Mouse (Mus musculus): Measurements from ENCODE around the gene Prorsd1.
"Not testable (repeated sequence)": the region's sequence is repeated elsewhere in the genome, so short reads cannot be mapped to it uniquely, and the experiment has no call there.

Prorsd1 gene

DNA sequence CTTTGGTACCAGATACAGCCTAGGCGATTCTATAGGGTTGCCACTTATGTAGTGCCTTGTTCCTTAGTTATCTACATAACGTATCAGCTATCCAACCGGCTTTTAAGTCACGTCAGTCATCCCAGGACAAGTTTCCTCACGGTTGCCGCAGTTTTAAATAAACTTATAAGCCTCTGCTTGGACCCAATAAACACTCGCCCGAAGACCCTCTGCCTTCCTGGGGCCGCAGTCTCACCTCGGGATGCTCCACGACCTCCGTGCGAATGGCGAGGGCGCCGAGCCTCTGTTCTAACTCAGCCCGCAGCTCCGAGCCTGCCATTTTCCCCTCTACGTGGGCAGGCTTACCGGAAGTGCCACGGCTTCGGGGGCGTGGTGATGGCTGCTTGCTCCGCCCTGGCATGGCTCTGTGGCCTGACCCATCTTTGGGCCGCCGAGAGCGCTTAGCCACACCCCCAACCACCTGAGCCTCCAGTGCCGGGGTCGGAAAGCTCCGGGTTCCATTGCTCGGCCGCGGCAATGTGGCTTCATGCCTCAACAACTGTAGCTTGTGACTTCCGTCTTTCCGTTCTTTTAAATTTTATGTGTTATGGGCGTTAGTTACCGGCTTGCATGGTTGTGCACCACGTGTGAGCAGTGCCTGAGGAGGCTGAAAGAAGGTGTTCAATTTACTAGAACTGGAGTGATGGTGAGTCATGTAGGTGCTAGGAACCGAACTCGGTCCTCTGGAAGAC lies at the start of gene Prorsd1:
Gene Prorsd1 (minus strand): TSS at position 352 of the 731 bp plus-strand sequence.
- peak; percentile 98 for DNase-seq (ENCODE audit: low spot score)

DNA sequence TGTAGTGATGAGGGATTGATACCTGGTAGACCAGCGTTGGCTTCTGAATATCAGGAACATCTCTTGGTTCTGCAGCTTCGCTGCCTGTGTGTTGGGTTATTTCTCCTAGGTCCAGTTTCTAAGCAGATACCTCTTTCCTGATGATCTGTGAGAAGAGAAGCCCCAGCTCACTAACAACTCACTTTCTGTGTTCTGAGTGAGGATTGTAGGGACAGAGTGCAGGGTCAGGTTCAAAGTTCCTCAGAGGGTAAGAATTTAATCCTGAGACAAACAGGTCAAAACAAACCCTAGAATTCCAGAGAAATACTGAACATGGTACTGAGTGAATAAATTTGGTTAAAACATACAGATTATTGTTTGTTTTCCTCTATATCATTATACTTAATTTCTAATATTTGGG lies 48.6 kb upstream of the Prorsd1 start:
- no peak for DNase-seq (ENCODE audit: low spot score)

DNA sequence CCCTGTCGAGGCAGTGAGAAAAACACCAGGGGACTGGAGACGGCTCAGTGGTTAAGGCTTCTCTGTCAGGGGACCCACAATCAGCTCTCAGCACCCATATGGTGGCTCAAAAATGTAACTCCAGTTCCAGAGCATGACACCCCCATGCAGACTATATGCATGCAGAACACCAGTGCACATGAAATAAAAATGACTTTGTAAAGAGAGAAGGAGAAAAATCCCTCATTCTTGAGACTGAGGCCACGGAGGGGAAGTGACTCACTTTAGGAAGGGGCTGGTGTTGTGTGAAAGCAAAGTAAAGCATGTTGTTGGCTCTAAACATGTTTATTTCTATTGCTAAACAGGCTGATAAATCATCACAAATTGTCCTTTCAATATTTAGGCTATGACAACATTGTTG lies 46.2 kb upstream of the Prorsd1 start:
- no peak for DNase-seq (ENCODE audit: low spot score)

DNA sequence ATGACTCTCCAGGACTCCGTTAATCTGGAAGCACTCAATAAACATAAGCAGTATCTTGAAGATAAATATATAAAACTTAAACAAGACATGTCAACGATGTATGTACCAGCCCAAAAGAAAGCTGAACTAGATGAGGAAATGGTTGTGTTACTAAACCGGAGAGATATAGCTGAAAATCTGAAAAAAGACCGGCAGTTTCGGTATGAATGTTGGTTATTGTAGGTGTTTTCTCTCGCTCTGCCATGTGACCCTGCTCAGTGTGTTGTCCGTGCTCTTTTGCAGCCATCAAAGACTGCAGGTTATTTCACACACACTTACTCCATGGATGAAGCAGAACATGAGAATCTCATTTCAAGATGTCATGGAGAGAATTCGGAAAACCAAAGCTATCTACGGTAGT lies 45.6 kb upstream of the Prorsd1 start:
- no peak for DNase-seq (ENCODE audit: low spot score)

DNA sequence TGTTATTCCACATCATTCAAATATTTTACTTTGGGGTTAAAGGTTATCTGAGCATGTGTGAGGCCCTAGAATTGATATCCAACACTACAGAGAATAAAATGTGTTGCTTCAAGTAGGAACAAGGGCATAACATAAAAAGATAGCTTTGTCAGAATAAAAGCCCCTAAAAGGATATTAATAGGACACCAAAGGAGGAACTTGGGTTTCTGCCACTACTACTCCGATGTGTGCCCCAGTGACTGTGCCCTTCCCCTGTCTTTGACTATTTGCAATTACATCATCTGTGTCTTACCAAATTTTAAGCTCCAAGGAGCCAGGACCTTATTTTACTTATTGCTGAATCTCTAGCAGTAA lies 34.6 kb upstream of the Prorsd1 start:
- no peak for DNase-seq (ENCODE audit: low spot score)

DNA sequence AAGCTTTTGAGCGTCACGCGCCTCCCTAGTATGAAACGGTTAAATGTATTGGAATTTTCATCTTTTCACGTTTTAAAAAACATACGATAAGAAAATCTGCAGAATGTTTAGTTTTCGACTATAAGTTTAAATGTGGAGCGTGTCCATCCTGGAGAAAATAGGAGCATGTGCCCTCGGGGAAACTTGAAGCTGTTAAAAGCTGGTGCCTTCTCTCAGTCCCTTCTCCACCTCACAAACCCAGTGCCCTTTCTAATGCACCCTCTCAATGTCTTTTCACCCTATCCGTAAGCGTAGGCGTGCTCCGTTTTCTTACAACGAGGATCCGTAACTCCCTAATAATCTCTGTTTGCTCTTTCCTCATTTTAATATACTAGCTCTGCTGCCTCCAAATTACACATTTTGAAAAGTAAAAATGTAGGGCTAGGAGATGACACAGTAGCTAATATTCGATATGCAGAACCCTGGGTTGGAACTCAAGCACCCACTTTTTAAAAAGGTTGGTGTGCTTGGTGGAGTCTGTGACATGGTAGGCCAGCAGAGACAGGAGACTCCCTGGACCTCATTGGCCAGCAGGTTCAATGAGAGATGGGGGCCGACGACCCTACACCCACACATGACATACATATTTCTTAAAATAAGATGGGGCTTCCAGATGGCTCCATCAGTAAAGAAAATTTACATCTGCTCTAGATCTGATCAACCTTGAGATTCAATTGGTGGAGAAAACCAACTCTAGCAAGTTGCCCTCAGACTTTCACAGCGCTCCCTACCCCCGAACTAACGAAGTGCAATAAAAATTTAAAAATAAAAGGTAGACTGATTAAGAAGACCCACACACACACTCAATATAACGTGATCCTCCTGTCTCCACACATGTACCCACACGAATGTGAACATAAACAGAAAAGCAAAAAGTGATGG lies 33.9 kb upstream of the Prorsd1 start:
- no peak for DNase-seq (ENCODE audit: low spot score)

DNA sequence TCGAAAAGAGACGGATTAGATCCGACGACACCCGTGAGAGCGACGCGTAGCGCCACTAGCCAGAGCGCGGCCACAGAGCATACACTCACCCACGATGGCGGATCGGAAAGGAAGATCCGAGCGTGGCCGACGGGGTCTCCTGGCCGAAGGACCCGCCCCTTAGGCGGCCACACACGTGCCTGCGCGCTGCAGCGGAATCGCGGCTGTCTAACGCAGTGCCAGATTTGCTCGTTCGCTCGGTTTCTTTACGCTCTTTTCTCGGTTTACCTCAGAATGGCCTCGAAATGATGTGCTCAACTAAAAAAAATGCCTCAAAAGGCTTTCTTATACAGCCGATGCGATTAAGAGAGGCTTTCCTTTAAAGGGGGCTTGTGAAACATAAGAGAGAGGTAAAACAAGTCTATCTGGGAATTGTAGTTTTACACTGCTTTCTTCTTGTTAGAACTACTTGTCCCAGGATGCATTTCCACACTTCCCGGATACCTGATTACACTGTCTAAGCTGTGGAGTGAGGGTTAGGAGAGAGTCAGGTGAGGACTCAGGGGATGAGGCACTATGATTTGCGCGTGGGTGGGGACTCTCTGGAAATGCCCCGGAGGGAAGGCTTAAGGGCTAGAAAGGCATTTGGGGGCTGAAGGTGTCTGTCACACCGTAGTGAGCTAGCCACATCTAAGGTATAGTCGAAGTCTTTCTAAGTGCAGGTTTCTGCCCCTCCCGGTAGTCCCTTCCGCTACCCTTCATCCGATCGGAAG lies 33.1 kb upstream of the Prorsd1 start, which contains the start of the genes Clhc1 and Rps27a:
Gene Clhc1 (plus strand): TSS at position 199 of the 752 bp plus-strand sequence.
Gene Rps27a (minus strand): TSS at position 358 of the 752 bp plus-strand sequence.
- peak; percentile 93 for DNase-seq (ENCODE audit: low spot score)

DNA sequence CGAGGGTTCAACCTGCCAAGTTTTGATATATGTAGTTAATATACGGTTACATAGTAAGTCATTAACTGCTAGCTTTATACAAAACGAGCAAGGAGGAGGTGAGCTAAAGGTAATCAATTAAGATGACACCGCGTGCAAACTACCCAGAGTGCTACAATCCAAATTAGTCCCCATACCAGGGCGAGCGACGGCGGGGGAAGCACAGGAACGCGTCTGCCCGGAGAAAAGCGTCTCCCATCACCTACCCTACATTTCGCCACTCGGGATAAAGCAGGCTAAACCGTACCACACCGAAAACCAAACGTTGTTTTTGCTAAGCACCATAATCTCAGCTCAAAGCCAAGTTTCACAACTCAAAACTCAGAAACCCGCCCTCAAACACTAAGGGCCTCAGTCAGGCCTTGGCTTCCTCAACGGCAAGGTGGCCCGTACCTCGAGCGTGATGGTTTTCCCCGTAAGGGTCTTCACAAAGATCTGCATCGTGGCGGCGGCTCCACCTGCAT lies 32.5 kb upstream of the Prorsd1 start:
- peak; percentile 23 for DNase-seq (ENCODE audit: low spot score)

DNA sequence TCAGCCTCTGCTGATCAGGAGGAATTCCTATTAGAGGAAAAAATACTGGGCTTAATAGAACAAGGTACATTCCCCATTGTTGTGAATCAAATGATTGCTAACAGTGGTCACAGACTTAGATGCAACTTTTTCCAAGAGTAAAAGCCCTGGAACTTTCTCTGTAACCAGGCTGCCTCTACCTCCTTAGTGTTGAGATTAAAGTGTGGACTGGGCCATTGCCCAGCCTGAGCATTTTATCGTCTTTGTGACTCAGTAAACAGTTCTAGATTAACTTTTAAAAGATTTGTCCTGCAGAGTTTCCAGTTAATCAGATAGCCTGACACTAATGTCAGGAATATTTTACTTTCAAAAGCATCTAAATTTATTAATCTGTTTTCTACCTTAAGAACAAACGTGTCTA lies 31.9 kb upstream of the Prorsd1 start:
- DNase-seq (ENCODE audit: low spot score), result no peak

DNA sequence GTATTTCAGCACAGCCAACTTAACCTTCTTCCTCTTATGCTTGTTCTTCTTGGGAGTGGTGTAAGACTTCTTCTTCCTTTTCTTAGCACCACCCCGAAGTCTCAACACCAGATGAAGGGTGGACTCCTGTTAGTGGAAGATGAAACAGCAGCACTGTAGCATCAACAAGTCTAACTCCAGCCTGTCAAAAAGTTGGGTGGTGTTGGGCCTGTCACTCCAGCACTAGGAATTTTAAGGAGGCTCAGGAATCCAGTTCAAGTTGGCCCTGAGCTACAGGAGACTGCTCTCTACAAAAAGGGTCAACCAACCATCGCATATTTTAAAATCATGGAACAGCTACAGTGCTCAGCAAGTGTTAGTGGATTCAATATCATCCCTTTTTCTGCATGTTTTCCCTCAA lies 31.5 kb upstream of the Prorsd1 start:
- not testable (repeated sequence) for DNase-seq (ENCODE audit: low spot score)

DNA sequence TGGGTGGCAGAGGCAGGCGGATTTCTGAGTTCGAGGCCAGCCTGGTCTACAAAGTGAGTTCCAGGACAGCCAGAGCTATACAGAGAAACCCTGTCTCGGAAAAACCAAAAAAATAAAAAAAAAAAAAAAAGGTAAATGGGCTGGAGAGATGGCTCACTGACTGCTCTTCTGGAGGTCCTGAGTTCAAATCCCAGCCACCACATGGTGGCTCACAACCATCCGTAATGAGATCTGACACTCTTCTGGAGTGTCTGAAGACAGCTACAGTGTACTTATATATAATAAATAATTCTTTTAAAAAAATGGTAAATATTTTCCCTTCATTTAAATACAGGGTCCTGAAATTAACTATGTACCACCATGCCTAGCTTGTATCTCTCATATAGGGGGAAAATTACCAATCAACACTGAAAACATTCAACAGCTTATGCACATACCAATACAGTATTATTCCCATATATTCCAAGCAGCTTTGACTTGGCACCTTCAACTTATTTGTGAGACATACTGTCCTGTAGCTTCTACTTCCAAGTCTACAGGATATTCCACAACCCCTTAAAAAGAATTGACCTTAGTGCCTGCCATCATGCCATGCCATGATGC lies 30.4 kb upstream of the Prorsd1 start:
- DNase-seq (ENCODE audit: low spot score), result not testable (repeated sequence)

DNA sequence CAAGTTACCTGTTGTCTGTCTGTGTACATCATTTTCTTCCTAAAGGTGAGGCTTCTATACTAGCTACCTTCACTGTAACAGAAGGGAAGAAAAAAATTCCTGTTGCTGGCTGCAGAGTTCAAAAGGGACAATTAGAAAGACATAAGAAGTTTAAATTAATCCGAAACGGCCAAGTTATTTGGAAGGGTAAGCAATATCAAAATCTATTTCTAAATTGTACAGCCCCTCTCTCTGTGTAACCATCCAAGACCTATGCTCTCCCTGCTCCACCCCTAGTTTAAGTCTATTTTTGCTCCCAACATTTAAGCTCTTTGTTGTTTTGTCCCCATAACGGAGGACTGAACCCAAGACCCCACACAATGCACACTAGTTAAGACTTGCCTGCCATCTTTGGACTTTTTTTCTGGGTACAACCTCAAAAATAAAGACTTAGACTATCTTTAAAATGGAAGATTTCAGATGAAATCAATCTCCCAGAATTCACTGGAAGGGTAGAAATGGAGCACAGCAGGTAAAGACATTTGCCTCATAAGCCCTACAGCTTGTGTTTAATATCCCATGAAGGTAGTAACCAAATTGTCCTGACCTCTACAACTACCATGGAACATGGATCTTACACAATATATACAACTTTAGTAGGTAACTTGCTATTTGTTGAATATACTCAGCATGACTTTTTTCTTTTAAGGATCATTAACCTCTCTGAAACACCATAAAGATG lies 29.6 kb upstream of the Prorsd1 start:
- DNase-seq (ENCODE audit: low spot score), result no peak

DNA sequence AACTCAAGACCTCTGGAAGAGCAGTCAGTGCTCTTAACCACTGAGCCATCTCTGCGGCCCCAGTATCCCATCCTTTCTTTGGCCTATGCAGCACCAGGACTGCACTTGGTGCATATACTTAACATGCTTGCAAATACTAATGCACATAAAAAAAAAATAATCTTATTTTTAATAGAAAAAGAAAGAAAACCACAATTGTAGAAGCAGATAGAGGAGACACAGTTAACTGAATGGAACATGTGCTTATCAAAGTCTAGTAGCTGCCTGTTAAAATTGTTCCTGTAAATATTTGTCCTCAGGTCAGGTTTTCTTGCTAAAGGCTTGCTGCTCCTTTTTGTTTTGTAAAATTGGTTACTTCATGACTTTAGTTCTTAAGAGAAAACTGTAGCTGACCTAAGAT lies 23.4 kb upstream of the Prorsd1 start:
- DNase-seq (ENCODE audit: low spot score), result no peak

DNA sequence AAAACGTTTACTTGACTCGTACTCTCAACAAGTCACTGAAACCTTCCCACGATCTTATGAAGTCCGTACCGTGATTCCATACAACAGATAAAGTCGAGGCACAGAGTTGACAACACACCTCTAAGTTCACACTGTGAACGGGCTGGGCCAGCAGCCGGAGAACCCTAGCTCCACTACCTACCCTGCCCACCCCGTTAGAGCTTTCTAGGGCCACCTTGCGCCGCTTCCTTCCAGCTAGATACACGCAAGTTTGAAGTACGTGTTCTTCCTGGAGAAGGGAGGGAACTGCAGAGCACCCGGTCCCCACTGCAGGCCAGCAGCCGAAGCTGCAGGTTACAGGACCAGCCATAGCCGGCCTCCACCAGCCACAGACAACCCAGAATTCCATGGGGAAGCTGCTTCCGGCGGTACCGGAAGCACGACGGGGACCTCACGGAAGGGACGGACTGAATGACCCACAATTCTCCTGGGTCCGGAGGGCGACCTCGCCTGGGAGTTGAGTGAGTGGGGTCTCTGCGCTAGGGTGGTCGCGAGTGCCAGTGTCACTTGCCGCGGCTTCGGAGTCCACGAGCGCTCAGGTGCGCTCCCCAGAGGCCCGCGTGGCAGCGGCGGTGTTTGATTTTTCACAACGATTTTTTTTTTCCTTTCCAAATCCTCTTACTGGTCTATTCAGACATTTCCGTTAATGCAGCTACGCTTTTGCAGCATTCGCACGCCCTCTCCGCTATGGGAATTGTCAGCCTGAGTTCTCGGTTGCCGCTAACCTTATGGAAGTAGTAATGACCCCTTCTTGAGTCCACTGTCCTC lies 11.4 kb upstream of the Prorsd1 start, which contains the start of gene Mtif2:
Gene Mtif2 (plus strand): TSS at position 421 of the 807 bp plus-strand sequence.
- peak; percentile 90 for DNase-seq (ENCODE audit: low spot score)

DNA sequence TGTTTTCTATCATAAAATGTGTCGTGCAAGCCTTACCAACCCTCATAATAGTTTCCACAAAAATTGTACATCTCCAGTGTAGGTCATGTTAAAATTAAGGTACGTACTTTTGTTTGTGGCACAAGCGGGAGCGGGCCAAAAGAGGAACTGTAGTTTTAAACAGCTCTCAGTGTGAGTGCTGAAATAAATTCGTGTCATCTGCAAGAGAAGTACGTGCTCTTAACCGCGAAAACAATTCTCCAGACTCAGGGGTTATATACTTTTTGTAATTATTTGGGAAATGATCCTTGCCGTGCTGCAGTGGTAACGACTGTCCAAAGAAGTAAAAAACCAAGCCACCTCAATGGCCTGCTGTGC lies 530 bp downstream of the Prorsd1 start:
- DNase-seq (ENCODE audit: low spot score), result no peak

DNA sequence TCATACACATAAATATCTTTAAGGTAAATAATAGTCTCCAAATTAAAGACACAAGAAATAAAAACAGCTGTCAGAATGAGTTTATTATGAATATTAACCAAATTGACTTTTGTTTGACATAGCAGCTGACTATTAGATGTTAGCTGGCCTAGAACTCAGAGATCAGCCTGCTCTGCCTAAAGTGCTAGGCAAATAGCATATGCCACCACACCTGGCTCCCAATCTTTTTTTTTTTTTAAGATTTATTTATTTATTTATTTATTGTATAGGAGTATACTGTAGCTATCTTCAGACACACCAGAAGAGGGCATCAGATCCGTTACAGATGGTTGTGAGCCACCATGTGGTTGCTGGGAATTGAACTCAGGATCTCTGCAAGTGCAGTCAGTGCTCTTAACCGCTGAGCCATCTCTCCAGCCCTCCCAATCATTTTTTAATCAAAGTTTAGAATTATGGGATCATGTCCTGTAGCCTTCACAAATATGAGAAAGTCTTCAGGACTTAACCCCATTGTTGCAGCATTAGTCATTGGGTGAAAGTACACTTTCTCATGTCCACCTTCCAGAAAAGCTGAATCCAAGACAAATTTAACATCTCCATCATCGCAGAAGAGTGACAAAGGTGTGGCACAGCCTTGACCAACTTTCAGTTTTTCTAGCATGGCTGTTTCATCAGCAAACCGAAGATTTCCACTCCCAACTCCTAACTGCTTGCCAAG lies 1.9 kb downstream of the Prorsd1 start:
- no peak for DNase-seq (ENCODE audit: low spot score)

DNA sequence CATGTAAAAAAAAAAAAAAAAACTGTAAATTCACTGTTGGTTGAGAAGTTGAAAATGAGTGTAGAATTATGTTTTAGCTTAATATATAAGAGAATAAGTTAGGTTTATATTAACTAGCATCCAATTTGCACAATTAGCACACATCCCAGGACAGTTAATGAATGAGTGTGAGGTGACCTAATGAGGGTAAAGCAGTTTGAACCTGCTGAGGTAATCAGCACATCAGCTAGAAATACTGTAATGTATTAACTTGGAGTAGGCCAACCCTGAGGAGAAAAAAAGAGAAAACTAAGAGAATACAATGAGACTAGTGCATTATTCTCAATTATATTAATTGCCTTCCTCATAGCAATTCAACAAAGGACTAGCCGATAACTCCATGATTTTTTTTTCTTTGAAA lies 5.4 kb downstream of the Prorsd1 start:
- DNase-seq (ENCODE audit: low spot score), result no peak

DNA sequence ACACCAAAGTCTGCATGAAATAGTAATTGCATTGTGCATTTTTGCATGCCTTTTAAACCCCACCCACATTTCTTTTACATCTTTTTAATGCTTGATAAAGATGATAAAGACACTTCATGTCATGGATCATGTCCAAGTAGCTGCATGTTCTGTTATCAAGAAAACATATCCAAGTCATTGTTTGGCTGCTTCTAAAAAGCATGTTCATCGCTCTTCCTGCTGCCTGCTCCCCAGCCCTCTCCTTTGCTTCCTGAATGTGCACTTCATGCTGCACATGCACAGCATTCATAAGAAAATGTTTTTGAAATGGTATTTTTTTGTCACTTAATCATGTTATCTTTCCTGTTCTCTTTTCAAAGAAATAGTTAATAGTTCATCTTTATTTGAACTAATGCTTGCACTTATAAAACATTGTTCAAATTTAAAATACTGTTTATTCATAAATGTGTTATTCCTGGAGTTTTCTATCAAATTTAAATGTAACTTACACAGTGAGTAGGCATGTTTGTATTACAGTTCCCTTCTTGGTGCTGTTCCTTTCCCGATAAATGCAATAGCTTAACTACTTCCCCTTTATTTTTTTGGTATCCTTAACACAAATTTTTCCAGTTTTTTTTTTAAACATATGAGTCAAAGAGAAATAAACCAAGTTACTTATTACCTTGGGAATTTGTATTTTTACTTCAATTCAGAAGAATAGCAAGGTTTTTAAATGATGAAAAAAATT lies 9.8 kb downstream of the Prorsd1 start:
- DNase-seq (ENCODE audit: low spot score), result no peak

All from embryo, embryonic 10 days (tissue).